Mouse (Mus musculus) spleen, embryonic (tissue): Measurements from ENCODE around the gene Slc30a7.

Experiments
- CTCF ChIA-PET: fragments of 350-600 bp; sonication (Branson Sonifier 250); formaldehyde crosslinking; loops from one replicate; lab custom pipeline; 2022; lab: Charles Lee

The Slc30a7 gene

DNA sequence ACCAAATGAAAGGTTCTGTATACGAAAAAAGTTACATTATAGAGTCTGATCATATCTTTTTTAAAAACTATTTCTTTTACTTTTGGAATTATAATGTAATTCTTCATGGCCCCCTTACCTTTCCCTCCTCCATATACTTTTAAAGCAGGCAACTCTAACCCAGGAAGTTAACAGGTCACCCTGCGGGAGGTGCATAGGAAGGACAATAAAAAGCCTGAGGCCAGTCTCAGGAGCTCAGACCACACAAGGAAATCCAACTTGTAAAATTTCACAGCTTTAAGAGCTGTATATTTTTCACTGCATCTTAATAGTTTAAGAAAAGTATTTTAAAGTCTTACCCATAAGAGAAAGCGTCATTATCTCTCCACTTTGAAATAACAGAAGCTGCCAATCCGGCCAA, 14.6 kb downstream of the Slc30a7 start:
- CTCF ChIA-PET: no interaction called here

- CTCF ChIA-PET: no interaction called here
Measured at GRCm38 (mm10) chr3:115992103-115992502, 15.1 kb downstream of the Slc30a7 start.

DNA sequence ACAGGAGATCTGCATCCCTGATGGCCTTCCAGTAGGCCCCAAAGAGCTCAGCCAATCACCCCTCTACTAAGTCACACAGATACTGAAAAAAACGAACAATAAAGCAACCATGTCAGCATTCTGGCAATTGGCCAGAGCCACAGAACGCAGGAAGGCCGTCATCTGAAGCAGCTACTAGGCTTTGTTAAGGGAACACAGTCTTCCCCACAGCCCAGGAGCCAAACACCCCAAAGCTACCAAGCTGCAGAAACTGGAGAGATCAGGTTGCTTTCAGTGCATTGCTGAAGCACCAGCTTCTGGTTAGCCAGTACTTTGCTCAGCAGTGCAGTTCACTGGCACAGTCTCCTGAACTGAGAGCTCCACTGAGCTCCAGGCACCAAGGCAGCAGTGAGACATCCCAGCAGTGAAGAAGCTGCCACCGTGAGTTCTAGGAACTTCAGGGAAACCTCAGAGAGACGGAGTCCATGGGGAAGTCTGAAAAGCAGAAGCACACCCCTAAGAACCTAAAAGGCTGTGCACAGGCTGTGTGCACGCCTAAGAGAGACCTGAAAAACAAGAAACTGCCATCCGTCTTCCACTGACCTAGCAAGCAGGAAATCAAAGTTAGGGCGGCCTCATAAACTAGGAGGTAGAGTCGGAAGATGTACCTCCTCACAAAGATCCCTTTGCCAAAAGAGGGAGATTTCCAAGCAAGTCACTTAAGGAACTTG, 21.9 kb downstream of the Slc30a7 start:
- CTCF ChIA-PET: no interaction called here

DNA sequence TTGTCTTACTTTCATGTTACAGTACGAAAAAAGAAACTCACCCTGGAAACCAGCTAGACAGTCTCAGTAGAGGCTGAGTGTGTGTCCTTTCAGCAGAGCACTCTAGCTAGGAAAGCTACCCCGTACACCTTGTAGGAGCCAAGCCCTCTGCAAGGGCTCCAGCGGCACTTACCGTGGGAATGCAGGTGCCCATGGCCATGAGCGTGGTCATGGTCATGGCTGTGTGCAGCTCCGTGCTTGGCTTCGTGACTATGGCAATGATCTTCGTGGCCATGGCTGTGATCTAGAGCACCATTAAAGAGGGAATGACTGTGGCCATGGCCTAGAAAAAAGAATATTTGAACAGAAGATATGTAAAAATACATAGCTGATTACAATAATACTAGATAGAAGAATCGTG, 22.6 kb downstream of the Slc30a7 start:
- CTCF ChIA-PET: no interaction called here

- CTCF ChIA-PET: interaction anchor here (0.6 kb wide), 1 partner anchor 430 kb away, joined by 3 read pairs; no protein-coding TSS in a partner anchor
Measured at GRCm38 (mm10) chr3:115983217-115983616, 24.0 kb downstream of the Slc30a7 start.

DNA sequence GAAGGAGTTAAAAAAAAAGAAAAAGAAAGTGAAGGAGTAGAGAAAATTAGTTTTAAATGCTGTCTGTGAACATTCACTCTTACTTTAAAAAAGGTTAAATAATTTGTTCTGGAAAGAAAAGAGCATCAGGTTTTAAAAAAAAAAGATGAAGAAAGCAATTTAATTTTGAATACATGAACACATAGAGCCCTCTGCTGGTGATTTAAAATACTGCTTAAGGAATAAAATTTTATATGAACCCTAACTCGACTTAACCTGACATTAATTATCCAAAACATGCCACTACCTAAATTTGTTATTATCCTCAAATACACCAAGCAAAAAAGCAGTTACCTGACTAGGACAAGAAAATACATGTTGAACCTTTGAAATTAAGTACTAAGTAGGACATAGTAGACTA, 28.2 kb downstream of the Slc30a7 start:
- CTCF ChIA-PET: no interaction called here

- CTCF ChIA-PET: no interaction called here
Measured at GRCm38 (mm10) chr3:115974995-115975394, 32.2 kb downstream of the Slc30a7 start.

GRCm38 (mm10) chr3:115974228-115974627, 33.0 kb downstream of the Slc30a7 start:
- CTCF ChIA-PET: interaction anchor here (0.5 kb wide), 1 partner anchor 253 kb away, joined by 3 read pairs; no protein-coding TSS in a partner anchor

GRCm38 (mm10) chr3:115971891-115972646, 35.1 kb downstream of the Slc30a7 start:
- CTCF ChIA-PET: interaction anchor here (0.8 kb wide), 1 partner anchor 10 kb away, joined by 6 read pairs; no protein-coding TSS in a partner anchor

GRCm38 (mm10) chr3:115971045-115971785, 36.0 kb downstream of the Slc30a7 start:
- CTCF ChIA-PET: no interaction called here

DNA sequence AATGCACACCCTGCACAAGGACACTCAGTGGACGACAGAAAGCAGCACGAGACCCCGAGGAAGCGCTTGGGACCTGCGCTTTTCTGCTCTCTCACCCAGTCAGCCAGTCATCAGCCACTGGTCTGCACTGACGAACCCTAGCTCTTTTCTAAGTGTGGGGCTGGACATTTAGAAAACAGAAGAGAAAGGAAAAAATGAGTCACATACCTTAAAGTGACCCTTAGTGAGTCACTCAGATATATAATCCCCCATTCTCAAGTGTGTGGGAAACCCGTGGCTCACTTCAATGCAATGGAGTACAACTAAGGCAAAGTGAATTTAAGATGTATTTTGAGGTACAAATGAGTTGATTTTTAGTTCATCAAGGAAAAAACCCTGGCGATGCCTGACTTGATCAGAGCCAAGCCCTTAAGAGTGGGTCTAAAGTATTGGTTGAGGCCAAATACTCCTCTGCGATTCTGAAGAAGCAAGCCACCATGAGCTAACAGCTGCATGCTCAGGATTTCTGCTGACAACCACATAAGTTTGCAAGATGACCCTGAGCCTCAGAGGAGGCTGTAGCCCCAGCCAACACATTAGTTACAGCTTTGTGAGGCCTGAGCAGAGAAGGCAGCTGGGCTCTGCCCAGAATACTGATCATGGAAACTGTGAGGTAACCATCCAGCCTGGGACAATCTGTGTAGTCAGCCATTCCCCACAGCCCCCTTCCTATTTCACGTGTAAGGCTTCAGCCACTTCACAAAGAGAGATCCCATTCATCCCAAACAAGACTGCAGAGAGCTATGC, 38.3 kb downstream of the Slc30a7 start:
- CTCF ChIA-PET: interaction anchor here (0.7 to 0.8 kb wide), 2 partner anchors 167 to 296 kb away, joined by 3 read pairs; no protein-coding TSS in a partner anchor

DNA sequence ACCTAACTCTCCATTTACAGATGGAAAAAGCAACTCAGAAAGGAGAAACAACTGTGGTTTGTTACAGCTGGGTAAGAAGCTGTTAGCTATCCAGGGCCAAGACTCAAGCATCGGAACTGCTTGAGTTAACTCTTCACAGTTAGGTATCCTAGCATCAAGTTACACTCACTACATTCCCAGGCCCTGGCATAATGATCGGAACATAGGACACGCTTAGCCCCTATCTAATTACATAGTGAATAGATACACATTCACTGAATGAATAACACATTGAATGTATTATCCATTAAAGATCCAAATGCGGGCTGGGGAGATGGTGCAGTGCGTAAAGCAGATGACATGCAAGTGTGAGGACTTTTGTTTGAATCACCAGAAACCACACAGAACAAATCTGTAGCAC, 43.1 kb downstream of the Slc30a7 start:
- CTCF ChIA-PET: interaction anchor here (0.7 kb wide), 1 partner anchor 423 kb away, joined by 3 read pairs; no protein-coding TSS in a partner anchor

DNA sequence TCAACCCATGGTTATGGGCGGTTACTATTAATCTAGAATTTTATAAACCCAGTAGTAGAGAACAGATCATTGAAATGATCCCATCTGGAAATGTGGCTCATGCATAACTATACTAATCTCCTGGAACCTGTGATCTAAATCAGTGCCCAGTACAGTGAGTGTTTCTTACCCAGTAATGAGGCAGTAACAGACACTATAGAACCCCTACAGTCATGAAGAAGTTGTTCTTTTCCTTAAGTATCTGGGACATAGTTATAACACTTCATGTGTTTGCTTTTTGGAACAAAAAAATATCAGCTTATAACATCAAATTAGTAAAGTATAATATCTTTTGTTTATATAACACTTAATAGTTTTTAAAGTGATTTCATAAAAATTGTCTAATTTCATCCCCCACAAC, 43.6 kb downstream of the Slc30a7 start:
- CTCF ChIA-PET: interaction anchor here (0.7 kb wide), 1 partner anchor 424 kb away, joined by 3 read pairs; no protein-coding TSS in a partner anchor

- CTCF ChIA-PET: interaction anchor here (1.6 kb wide), 1 partner anchor 10 kb away, joined by 6 read pairs; no protein-coding TSS in a partner anchor
Measured at GRCm38 (mm10) chr3:115962028-115962415, 45.2 kb downstream of the Slc30a7 start.

DNA sequence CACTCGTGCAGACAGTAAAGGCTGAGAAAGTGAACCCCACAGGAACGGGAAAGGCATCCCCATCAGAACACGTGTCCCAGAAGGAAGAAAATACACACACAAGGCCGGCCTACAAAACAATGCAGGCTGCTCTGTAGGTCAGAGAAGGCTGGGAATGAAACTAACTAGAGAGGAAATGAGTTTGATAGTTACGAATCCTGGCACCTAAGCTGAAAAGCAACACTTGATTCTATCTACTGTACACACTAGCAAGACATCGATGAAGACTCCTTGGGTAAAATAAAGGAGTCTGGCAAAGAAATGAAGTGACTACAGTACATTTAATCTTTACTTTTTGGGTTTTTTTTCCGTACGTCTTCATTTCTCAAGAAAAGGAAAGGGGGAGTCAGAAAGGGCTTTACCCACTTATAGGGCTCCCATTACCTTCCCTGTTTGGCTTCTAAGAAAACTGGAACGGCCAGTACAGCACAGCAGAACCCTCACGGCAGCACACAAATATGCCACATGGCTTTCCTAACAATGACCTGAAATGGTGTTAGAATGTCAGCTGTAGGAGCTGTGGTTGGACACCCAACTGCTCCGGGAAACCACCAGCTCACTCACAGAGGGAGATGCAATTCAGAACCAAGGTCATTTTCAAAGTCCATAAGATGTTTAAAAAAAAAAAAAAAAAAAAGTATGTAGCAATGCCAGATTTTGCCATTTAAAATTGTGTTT, 45.7 kb downstream of the Slc30a7 start:
- CTCF ChIA-PET: interaction anchor here (0.6 to 1.6 kb wide), 2 partner anchors 11 to 94 kb away, joined by 6 read pairs; no protein-coding TSS in a partner anchor

- CTCF ChIA-PET: no interaction called here
Measured at GRCm38 (mm10) chr3:115957223-115957622, 50.0 kb downstream of the Slc30a7 start.

DNA sequence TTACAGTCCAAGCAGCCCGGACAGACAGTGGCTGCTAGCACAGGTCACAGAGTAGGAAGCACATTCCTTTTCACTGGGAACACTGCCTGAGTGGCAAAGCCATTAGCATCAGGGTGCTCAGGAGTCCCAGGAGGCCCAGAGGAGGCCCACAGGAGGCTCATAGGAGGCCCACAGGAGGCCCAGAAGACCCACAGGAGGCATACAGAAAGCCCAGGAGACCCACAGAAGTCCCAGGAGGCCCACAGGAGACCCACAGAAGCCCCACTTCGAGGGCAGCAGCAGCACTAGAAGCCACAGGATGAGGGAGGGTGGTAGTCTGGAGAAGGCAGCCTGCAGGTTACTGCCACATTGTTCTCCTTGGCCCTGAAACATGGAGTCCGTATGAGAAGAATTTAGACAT, 54.1 kb downstream of the Slc30a7 start:
- CTCF ChIA-PET: no interaction called here

GRCm38 (mm10) chr3:115952356-115952755, 54.9 kb downstream of the Slc30a7 start:
- CTCF ChIA-PET: no interaction called here

DNA sequence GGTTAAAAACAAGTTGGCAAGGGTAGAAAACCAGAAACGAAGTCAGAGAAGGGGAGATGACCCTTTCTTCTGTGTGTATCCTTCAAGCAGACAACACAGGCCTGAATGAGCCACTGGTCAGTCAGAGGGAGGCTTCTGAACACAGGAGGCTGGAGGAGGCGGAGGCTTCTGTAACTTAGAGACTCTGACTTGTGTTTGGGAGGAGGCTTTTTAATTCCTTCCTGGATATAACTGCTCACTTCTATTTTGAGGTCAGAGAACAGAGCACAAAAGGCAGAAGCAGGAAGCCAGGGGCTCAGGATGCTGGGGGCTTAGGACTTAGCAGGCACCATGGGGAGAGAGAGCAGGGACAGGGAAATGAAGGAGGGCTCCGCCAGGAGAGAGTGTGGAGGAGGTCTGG, 56.0 kb downstream of the Slc30a7 start:
- CTCF ChIA-PET: no interaction called here
